Mouse (Mus musculus): ENCODE measurements around the gene Auts2. TPM values are rescaled to one million over a fixed set of nuclear protein-coding genes. Genes with fewer than 3 reads are reported as not detected.

The Auts2 gene
- polyA plus RNA-seq, 1 experiment from 2014 or later, result 82.5 TPM

- Histone ChIP-seq H3K9me3 (ENCODE audit: control insufficient read depth, low read length) (no peaks in the 10 kb centered on the region), H3K27me3 (ENCODE audit: control insufficient read depth, insufficient read depth, low read length) (no peaks in the 10 kb centered on the region), H3K4me2 (ENCODE audit: low read depth, low read length) (no peak overlapping the region), H3K9ac (replicated peaks; ENCODE audit: low read depth, low read length) (no peak overlapping the region), H3K27ac (ENCODE audit: low read depth, low read length) (no peak overlapping the region), H3K4me3 (ENCODE audit: low read depth, low read length) (no peak overlapping the region), H3K4me1 (ENCODE audit: control insufficient read depth, insufficient read depth, low read length) (peaks cover 6% of the 10 kb centered on the region; the same call in 1 of the 2 replicates), H3K36me3 (ENCODE audit: control insufficient read depth, insufficient read depth, low read length) (no peaks in the 10 kb centered on the region)
- no peak for ATAC-seq (ENCODE audit: low read depth)
- 64% methylated on average over 4 of the region's 4 CpGs for WGBS
Observed at GRCm38 (mm10) chr5:132332521-132332920, 210.6 kb downstream of the Auts2 start.

GRCm38 (mm10) chr5:132329171-132329936, 213.8 kb downstream of the Auts2 start:
- Histone ChIP-seq H3K9ac (replicated peaks; ENCODE audit: low read depth, low read length) (no peak overlapping the region), H3K27me3 (ENCODE audit: control insufficient read depth, insufficient read depth, low read length) (no peaks in the 10 kb centered on the region), H3K4me1 (ENCODE audit: control insufficient read depth, insufficient read depth, low read length) (peaks cover 9% of the 10 kb centered on the region; the same call in 1 of the 2 replicates), H3K4me2 (ENCODE audit: low read depth, low read length) (no peak overlapping the region), H3K27ac (ENCODE audit: low read depth, low read length) (no peak overlapping the region), H3K9me3 (ENCODE audit: control insufficient read depth, low read length) (no peaks in the 10 kb centered on the region), H3K4me3 (ENCODE audit: low read depth, low read length) (no peak overlapping the region), H3K36me3 (ENCODE audit: control insufficient read depth, insufficient read depth, low read length) (no peaks in the 10 kb centered on the region)
- WGBS, result 69% methylated on average over 3 of the region's 3 CpGs
- no peak for ATAC-seq (ENCODE audit: low read depth)

- no peaks in the 10 kb centered on the region for H3K27me3 ChIP-seq (ENCODE audit: control insufficient read depth, insufficient read depth, low read length)
- H3K4me2 ChIP-seq (ENCODE audit: low read depth, low read length), result no peak overlapping the region
- H3K9me3 ChIP-seq (ENCODE audit: control insufficient read depth, low read length), result no peaks in the 10 kb centered on the region
- H3K27ac ChIP-seq (ENCODE audit: low read depth, low read length), result no peak overlapping the region
- H3K36me3 ChIP-seq (ENCODE audit: control insufficient read depth, insufficient read depth, low read length), result no peaks in the 10 kb centered on the region
- no peak overlapping the region for H3K9ac ChIP-seq (replicated peaks; ENCODE audit: low read depth, low read length)
- no peak overlapping the region for H3K4me3 ChIP-seq (ENCODE audit: low read depth, low read length)
- H3K4me1 ChIP-seq (ENCODE audit: control insufficient read depth, insufficient read depth, low read length), result peaks cover 16% of the 10 kb centered on the region; the same call in 1 of the 2 replicates
- no peak for ATAC-seq (ENCODE audit: low read depth)
- 19% methylated on average over 6 of the region's 6 CpGs for WGBS
Observed at GRCm38 (mm10) chr5:132324246-132324883, 218.8 kb downstream of the Auts2 start.

GRCm38 (mm10) chr5:132323608-132324007, 219.5 kb downstream of the Auts2 start:
- no peaks in the 10 kb centered on the region for H3K27me3 ChIP-seq (ENCODE audit: control insufficient read depth, insufficient read depth, low read length)
- ATAC-seq (ENCODE audit: low read depth), result no peak
- no peak overlapping the region for H3K9ac ChIP-seq (replicated peaks; ENCODE audit: low read depth, low read length)
- H3K4me3 ChIP-seq (ENCODE audit: low read depth, low read length), result no peak overlapping the region
- H3K4me1 ChIP-seq (ENCODE audit: control insufficient read depth, insufficient read depth, low read length), result peaks cover 16% of the 10 kb centered on the region; the same call in 1 of the 2 replicates
- H3K27ac ChIP-seq (ENCODE audit: low read depth, low read length), result no peak overlapping the region
- no peak overlapping the region for H3K4me2 ChIP-seq (ENCODE audit: low read depth, low read length)
- no peaks in the 10 kb centered on the region for H3K9me3 ChIP-seq (ENCODE audit: control insufficient read depth, low read length)
- H3K36me3 ChIP-seq (ENCODE audit: control insufficient read depth, insufficient read depth, low read length), result no peaks in the 10 kb centered on the region
- WGBS, result 45% methylated on average over 4 of the region's 4 CpGs

GRCm38 (mm10) chr5:132322971-132323370, 220.2 kb downstream of the Auts2 start:
- Histone ChIP-seq H3K4me2 (ENCODE audit: low read depth, low read length) (no peak overlapping the region), H3K4me1 (ENCODE audit: control insufficient read depth, insufficient read depth, low read length) (peaks cover 16% of the 10 kb centered on the region; the same call in 1 of the 2 replicates), H3K36me3 (ENCODE audit: control insufficient read depth, insufficient read depth, low read length) (no peaks in the 10 kb centered on the region), H3K27me3 (ENCODE audit: control insufficient read depth, insufficient read depth, low read length) (no peaks in the 10 kb centered on the region), H3K9me3 (ENCODE audit: control insufficient read depth, low read length) (no peaks in the 10 kb centered on the region), H3K27ac (ENCODE audit: low read depth, low read length) (no peak overlapping the region), H3K4me3 (ENCODE audit: low read depth, low read length) (no peak overlapping the region), H3K9ac (replicated peaks; ENCODE audit: low read depth, low read length) (no peak overlapping the region)
- no peak for ATAC-seq (ENCODE audit: low read depth)
- WGBS, result 60% methylated on average over 4 of the region's 4 CpGs

GRCm38 (mm10) chr5:132318026-132318765, 224.9 kb downstream of the Auts2 start:
- Histone ChIP-seq H3K4me2 (ENCODE audit: low read depth, low read length) (no peak overlapping the region), H3K4me3 (ENCODE audit: low read depth, low read length) (no peak overlapping the region), H3K27me3 (ENCODE audit: control insufficient read depth, insufficient read depth, low read length) (no peaks in the 10 kb centered on the region), H3K4me1 (ENCODE audit: control insufficient read depth, insufficient read depth, low read length) (peaks cover 3% of the 10 kb centered on the region; the same call in 1 of the 2 replicates), H3K36me3 (ENCODE audit: control insufficient read depth, insufficient read depth, low read length) (no peaks in the 10 kb centered on the region), H3K9me3 (ENCODE audit: control insufficient read depth, low read length) (no peaks in the 10 kb centered on the region), H3K27ac (ENCODE audit: low read depth, low read length) (no peak overlapping the region), H3K9ac (replicated peaks; ENCODE audit: low read depth, low read length) (no peak overlapping the region)
- WGBS, result 83% methylated on average over 9 of the region's 9 CpGs
- no peak for ATAC-seq (ENCODE audit: low read depth)

- ATAC-seq (ENCODE audit: low read depth), result no peak
- H3K4me3 ChIP-seq (ENCODE audit: low read depth, low read length), result no peak overlapping the region
- WGBS, result 61% methylated on average over 6 of the region's 6 CpGs
- no peak overlapping the region for H3K4me2 ChIP-seq (ENCODE audit: low read depth, low read length)
- no peaks in the 10 kb centered on the region for H3K36me3 ChIP-seq (ENCODE audit: control insufficient read depth, insufficient read depth, low read length)
- H3K27ac ChIP-seq (ENCODE audit: low read depth, low read length), result no peak overlapping the region
- no peaks in the 10 kb centered on the region for H3K27me3 ChIP-seq (ENCODE audit: control insufficient read depth, insufficient read depth, low read length)
- no peak overlapping the region for H3K9ac ChIP-seq (replicated peaks; ENCODE audit: low read depth, low read length)
- no peaks in the 10 kb centered on the region for H3K9me3 ChIP-seq (ENCODE audit: control insufficient read depth, low read length)
- no peaks in the 10 kb centered on the region for H3K4me1 ChIP-seq (ENCODE audit: control insufficient read depth, insufficient read depth, low read length)
Observed at GRCm38 (mm10) chr5:132316897-132317296, 226.2 kb downstream of the Auts2 start.

GRCm38 (mm10) chr5:132314300-132314699, 228.8 kb downstream of the Auts2 start:
- peak; percentile 72; the same call in 1 of the 2 replicates for ATAC-seq (ENCODE audit: low read depth)
- 17% methylated on average over 5 of the region's 5 CpGs for WGBS
- Histone ChIP-seq H3K27me3 (ENCODE audit: control insufficient read depth, insufficient read depth, low read length) (no peaks in the 10 kb centered on the region), H3K9me3 (ENCODE audit: control insufficient read depth, low read length) (no peaks in the 10 kb centered on the region), H3K4me1 (ENCODE audit: control insufficient read depth, insufficient read depth, low read length) (no peaks in the 10 kb centered on the region), H3K9ac (replicated peaks; ENCODE audit: low read depth, low read length) (no peak overlapping the region), H3K36me3 (ENCODE audit: control insufficient read depth, insufficient read depth, low read length) (no peaks in the 10 kb centered on the region), H3K4me3 (ENCODE audit: low read depth, low read length) (no peak overlapping the region), H3K27ac (ENCODE audit: low read depth, low read length) (peak overlapping the region; percentile 13; the same call in 1 of the 2 replicates), H3K4me2 (ENCODE audit: low read depth, low read length) (no peak overlapping the region)

All from neural tube, embryonic 14.5 days (tissue).